8 mouse cellular contexts compared by ENCODE assay signal in the genomic region with DNA sequence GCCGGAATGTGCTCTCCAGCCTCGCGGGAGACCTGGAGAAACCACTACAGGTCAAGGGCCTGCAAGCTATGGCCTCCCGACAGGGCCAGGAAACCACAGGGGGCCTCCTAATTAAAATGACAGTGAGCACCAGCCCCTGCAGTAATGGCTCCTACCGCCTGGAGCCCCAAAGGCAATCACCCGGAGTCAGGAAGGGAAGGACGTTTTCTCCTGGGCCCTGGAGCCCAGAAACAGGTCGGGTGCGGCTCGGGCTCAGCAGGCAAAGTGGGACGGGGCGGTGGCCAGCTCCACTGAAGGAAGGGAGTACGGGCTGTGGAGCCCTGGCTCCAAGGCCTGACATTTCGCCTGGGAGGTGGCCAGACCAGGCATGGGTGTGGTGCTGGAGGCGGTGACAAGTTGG. TPM values are rescaled to one million over a fixed set of nuclear protein-coding genes. Genes with fewer than 3 reads are reported as not detected.
DNase-seq lines count a peak whose midpoint lies in the region; ATAC-seq and TF ChIP-seq lines count a peak whose summit lies in the region.

No protein-coding gene starts in this region.

- DNase-seq in kidney, adult 11 months, result peak; percentile 38
- no peak for DNase-seq in kidney, adult 18-20 months
- peak; percentile 44 for DNase-seq in hindbrain, embryonic 11.5 days (ENCODE audit: low spot score)
- DNase-seq in stomach, postnatal 0 days (ENCODE audit: low spot score), result peak; percentile 71
- no peak for DNase-seq in thymus, adult 18-20 months
- no peak for DNase-seq in right cerebral cortex, postnatal 4 days

- TF ChIP-seq EP300 in stomach, postnatal 0 days (optimal IDR thresholded peaks at IDR 0.05), result no peak

- peaks cover 6% of the 10 kb centered on the region for H3K27me3 ChIP-seq in hindbrain, embryonic 11.5 days (ENCODE audit: control insufficient read depth, insufficient read depth, low read length)
- peaks cover 47% of the 10 kb centered on the region for H3K27me3 ChIP-seq in liver, embryonic 12.5 days (replicated peaks)
- no peaks in the 10 kb centered on the region for H3K27me3 ChIP-seq in stomach, postnatal 0 days (ENCODE audit: control insufficient read depth, insufficient read depth, low read length)

- no peak overlapping the region for H3K4me2 ChIP-seq in hindbrain, embryonic 11.5 days (replicated peaks; ENCODE audit: low read depth, low read length)
- H3K4me2 ChIP-seq in liver, embryonic 12.5 days, result peak overlapping the region; percentile 20
- no peak overlapping the region for H3K4me2 ChIP-seq in stomach, postnatal 0 days (replicated peaks; ENCODE audit: low read depth)

- 0 out of 2 replicates have a peak overlapping the region, but pooled peaks have one; percentile 5 for H3K27ac ChIP-seq in cortical plate, adult 2 months (ENCODE audit: insufficient read depth, low read length)
- 0 out of 2 replicates have a peak overlapping the region, but pooled peaks have one; percentile 42 for H3K27ac ChIP-seq in hindbrain, embryonic 11.5 days (ENCODE audit: low read depth, low read length)
- H3K27ac ChIP-seq in liver, embryonic 12.5 days, result no peak overlapping the region
- H3K27ac ChIP-seq in stomach, postnatal 0 days (replicated peaks), result peak overlapping the region; percentile 82

- TF ChIP-seq CTCF in cortical plate, adult 2 months (IDR thresholded peaks at IDR 0.05; ENCODE audit: extremely low read depth, insufficient read depth, low read length), result no peak
- TF ChIP-seq CTCF in stomach, postnatal 0 days (IDR thresholded peaks at IDR 0.05; ENCODE audit: low read depth), result no peak

- H3K4me3 ChIP-seq in cortical plate, adult 2 months (ENCODE audit: insufficient read depth, low read length), result no peak overlapping the region
- no peak overlapping the region for H3K4me3 ChIP-seq in hindbrain, embryonic 11.5 days (ENCODE audit: low read depth, low read length)
- no peak overlapping the region for H3K4me3 ChIP-seq in liver, embryonic 12.5 days
- no peak overlapping the region for H3K4me3 ChIP-seq in stomach, postnatal 0 days (ENCODE audit: low read depth, low read length)

- TF ChIP-seq POLR2A in cortical plate, adult 2 months (IDR thresholded peaks at IDR 0.05; ENCODE audit: extremely low read depth, insufficient read depth, low read length), result no peak

- H3K9me3 ChIP-seq in hindbrain, embryonic 11.5 days (ENCODE audit: control insufficient read depth, low read length), result no peaks in the 10 kb centered on the region
- H3K9me3 ChIP-seq in liver, embryonic 12.5 days (replicated peaks), result no peaks in the 10 kb centered on the region
- no peaks in the 10 kb centered on the region for H3K9me3 ChIP-seq in stomach, postnatal 0 days (ENCODE audit: control insufficient read depth, low read length)

- no peaks in the 10 kb centered on the region for H3K36me3 ChIP-seq in hindbrain, embryonic 11.5 days (ENCODE audit: control insufficient read depth, insufficient read depth, low read length)
- H3K36me3 ChIP-seq in liver, embryonic 12.5 days, result no peaks in the 10 kb centered on the region
- no peaks in the 10 kb centered on the region; the same call in 1 of the 2 replicates for H3K36me3 ChIP-seq in stomach, postnatal 0 days (ENCODE audit: control insufficient read depth, insufficient read depth, low read length)

- ATAC-seq in hindbrain, embryonic 11.5 days (ENCODE audit: low FRiP score), result peak; percentile 45; the same call in 1 of the 2 replicates
- ATAC-seq in liver, embryonic 12.5 days, result 0 out of 2 replicates have a peak, but pooled peaks have one; percentile 4
- ATAC-seq in stomach, postnatal 0 days (ENCODE audit: low FRiP score, low TSS enrichment), result peak; percentile 64

- peak overlapping the region; percentile 11; the same call in 1 of the 2 replicates for H3K9ac ChIP-seq in hindbrain, embryonic 11.5 days (ENCODE audit: low read depth, low read length)
- H3K9ac ChIP-seq in liver, embryonic 12.5 days, result no peak overlapping the region
- H3K9ac ChIP-seq in stomach, postnatal 0 days (ENCODE audit: low read length), result no peak overlapping the region

- 12% methylated on average over 15 of the region's 15 CpGs for WGBS in hindbrain, embryonic 11.5 days
- WGBS in liver, embryonic 12.5 days (ENCODE audit: insufficient replicate concordance), result 20% methylated on average over 15 of the region's 15 CpGs
- 36% methylated on average over 15 of the region's 15 CpGs for WGBS in stomach, postnatal 0 days

- H3K4me1 ChIP-seq in cortical plate, adult 2 months (ENCODE audit: control insufficient read depth, insufficient read depth, low read length), result no peaks in the 10 kb centered on the region
- peaks cover 5% of the 10 kb centered on the region for H3K4me1 ChIP-seq in hindbrain, embryonic 11.5 days (replicated peaks; ENCODE audit: control insufficient read depth, insufficient read depth, low read length)
- peaks cover 13% of the 10 kb centered on the region; the same call in 1 of the 2 replicates for H3K4me1 ChIP-seq in liver, embryonic 12.5 days
- no peaks in the 10 kb centered on the region for H3K4me1 ChIP-seq in stomach, postnatal 0 days (replicated peaks; ENCODE audit: control insufficient read depth, insufficient read depth)

RNA-seq across cellular contexts. Expression of a gene that starts 26.5 kb away (rescaled TPM):
- 21.0 and 26.4 TPM in 2 replicates for polyA plus RNA-seq in cortical plate, adult 2 months (2012; rRNA removed)
- 1.3 and 1.6 TPM in 2 replicates for polyA plus RNA-seq in hindbrain, embryonic 11.5 days (2014; fragmentation: Nextera tagmentation; extraction: Ambion mirVana)
- polyA plus RNA-seq in liver, embryonic 12.5 days (2016; fragmentation: Nextera tagmentation; extraction: Ambion mirVana), result 6.6 TPM in 2 replicates
- 9.6 and 10.7 TPM in 2 replicates for polyA plus RNA-seq in stomach, postnatal 0 days (2015; fragmentation: Nextera tagmentation; extraction: Ambion mirVana)

RNA-seq across cellular contexts. Expression of a gene that starts 37.6 kb away (rescaled TPM):
- 69.9 and 75.1 TPM in 2 replicates for polyA plus RNA-seq in cortical plate, adult 2 months (2012; rRNA removed)
- polyA plus RNA-seq in hindbrain, embryonic 11.5 days (2014; fragmentation: Nextera tagmentation; extraction: Ambion mirVana), result 1.5 and 1.8 TPM in 2 replicates
- 0.55 and 0.56 TPM in 2 replicates for polyA plus RNA-seq in liver, embryonic 12.5 days (2016; fragmentation: Nextera tagmentation; extraction: Ambion mirVana)
- 1.3 and 1.7 TPM in 2 replicates for polyA plus RNA-seq in stomach, postnatal 0 days (2015; fragmentation: Nextera tagmentation; extraction: Ambion mirVana)

Comparison
In these comparisons a context has a peak if more than half of its experiments do, and no peak if none do; other contexts are left out.
1. DNase-seq: peak in kidney, adult 11 months (single experiment), hindbrain, embryonic 11.5 days (single experiment) and stomach, postnatal 0 days (single experiment); none in kidney, adult 18-20 months (single experiment), thymus, adult 18-20 months (0 of 2) and right cerebral cortex, postnatal 4 days (single experiment).
2. ATAC-seq: peak in every context shown above with its lines; median percentile 64 in stomach, postnatal 0 days; 45 in hindbrain, embryonic 11.5 days; 4 in liver, embryonic 12.5 days.
3. RNA of a gene that starts 37.6 kb away (polyA plus RNA-seq): 69.9 to 75.1 TPM in cortical plate, adult 2 months; 1.5 to 1.8 TPM in hindbrain, embryonic 11.5 days, 1.3 to 1.7 TPM in stomach, postnatal 0 days and 0.55 to 0.56 TPM in liver, embryonic 12.5 days; every median in the first group is over 10 times any median in the second.